Mouse (Mus musculus) retina, postnatal 7 days (tissue): ENCODE data around the gene Fam69a.
"Not testable (repeated sequence)": the region's sequence is repeated elsewhere in the genome, so short reads cannot be mapped to it uniquely, and the experiment has no call there.

Source experiments
- DNase-seq: peaks from one replicate; pipeline ENCODE4 v3.0.0-alpha.2; 2012; ENCODE audit warnings: low read depth, low spot score

Fam69a gene

GRCm38 (mm10) chr5:107982016-107982415 is 4.9 kb downstream of the Fam69a start:
- no peak for DNase-seq

GRCm38 (mm10) chr5:107979901-107980300 is 7.0 kb downstream of the Fam69a start:
- DNase-seq: no peak

GRCm38 (mm10) chr5:107978289-107979035 is 8.4 kb downstream of the Fam69a start:
- no peak for DNase-seq

GRCm38 (mm10) chr5:107977640-107978288 is 9.1 kb downstream of the Fam69a start:
- DNase-seq: no peak

- DNase-seq: no peak
These were observed 13.6 kb downstream of the Fam69a start for GRCm38 (mm10) chr5:107973310-107973709.

GRCm38 (mm10) chr5:107972444-107973272 is 14.2 kb downstream of the Fam69a start:
- DNase-seq: no peak

- no peak for DNase-seq
These were observed 15.8 kb downstream of the Fam69a start for GRCm38 (mm10) chr5:107971069-107971468.

- not testable (repeated sequence) for DNase-seq
These were observed 17.1 kb downstream of the Fam69a start for GRCm38 (mm10) chr5:107969818-107970217.

- no peak for DNase-seq
These were observed 18.8 kb downstream of the Fam69a start for GRCm38 (mm10) chr5:107968079-107968478.

GRCm38 (mm10) chr5:107966841-107967457 is 19.9 kb downstream of the Fam69a start:
- no peak for DNase-seq

- no peak for DNase-seq
These were observed 20.7 kb downstream of the Fam69a start for GRCm38 (mm10) chr5:107966156-107966555.

- DNase-seq: no peak
These were observed 21.4 kb downstream of the Fam69a start for GRCm38 (mm10) chr5:107965355-107965991.

- DNase-seq: no peak
These were observed 22.7 kb downstream of the Fam69a start for GRCm38 (mm10) chr5:107964031-107964758.

- no peak for DNase-seq
These were observed 25.2 kb downstream of the Fam69a start for GRCm38 (mm10) chr5:107961438-107962251.

- no peak for DNase-seq
These were observed 26.2 kb downstream of the Fam69a start for GRCm38 (mm10) chr5:107960532-107961202.

GRCm38 (mm10) chr5:107959624-107960300 is 27.1 kb downstream of the Fam69a start:
- no peak for DNase-seq

- no peak for DNase-seq
These were observed 36.2 kb downstream of the Fam69a start for GRCm38 (mm10) chr5:107950643-107951042.

- no peak for DNase-seq
These were observed 37.3 kb downstream of the Fam69a start for GRCm38 (mm10) chr5:107949607-107950006.

GRCm38 (mm10) chr5:107948899-107949298 is 38.0 kb downstream of the Fam69a start:
- DNase-seq: no peak
